Mouse (Mus musculus) neural tube, embryonic 14.5 days (tissue): Measurements from ENCODE around the gene Slc29a2. TPM values are rescaled to one million over a fixed set of nuclear protein-coding genes. Genes with fewer than 3 reads are reported as not detected.
"Not testable (repeated sequence)": the region's sequence is repeated elsewhere in the genome, so short reads cannot be mapped to it uniquely, and the experiment has no call there.

Experiments used
- ATAC-seq: fragments of 200-750 bp; cut with Nextera tagmentation; 2 replicates; pipeline ENCODE4 v1.8.0; 2017; ENCODE audit warnings: low read depth, mild to moderate bottlenecking, moderate TSS enrichment, moderate library complexity
- H3K27ac ChIP-seq: fragments of 300-500 bp; sonication (generic); 2 replicates; pipeline ENCODE4 v1.5.1; 2014; ENCODE audit warnings: low read depth, mild to moderate bottlenecking, control low read depth, low read length, moderate library complexity, mixed read lengths
- H3K27me3 ChIP-seq: fragments of 300-500 bp; sonication (generic); 2 replicates; pipeline ENCODE4 v1.6.1; 2014; ENCODE audit warnings: low read length; ENCODE audit not compliant: control insufficient read depth, insufficient read depth
- H3K36me3 ChIP-seq: fragments of 300-500 bp; sonication (generic); 2 replicates; pipeline ENCODE4 v1.6.1; 2014; ENCODE audit warnings: low read length, mixed read lengths; ENCODE audit not compliant: control insufficient read depth, insufficient read depth
- H3K4me1 ChIP-seq: fragments of 300-500 bp; sonication (generic); 2 replicates; pipeline ENCODE4 v1.6.1; 2014; ENCODE audit warnings: low read length; ENCODE audit not compliant: control insufficient read depth, insufficient read depth
- H3K4me2 ChIP-seq: fragments of 300-500 bp; sonication (generic); 2 replicates; pipeline ENCODE4 v1.6.1; 2014; ENCODE audit warnings: mild to moderate bottlenecking, low read depth, low read length, control low read depth
- H3K4me3 ChIP-seq: fragments of 300-500 bp; sonication (generic); 2 replicates; pipeline ENCODE4 v1.5.1; 2014; ENCODE audit warnings: low read depth, low read length, control low read depth, mixed read lengths
- H3K9ac ChIP-seq: fragments of 300-500 bp; sonication (generic); replicated peaks from 2 replicates; pipeline ENCODE4 v1.6.1; 2014; ENCODE audit warnings: low read depth, mild to moderate bottlenecking, control low read depth, low read length, mixed read lengths
- H3K9me3 ChIP-seq: fragments of 300-500 bp; sonication (generic); 2 replicates; pipeline ENCODE4 v1.6.1; 2016; ENCODE audit warnings: low read length; ENCODE audit not compliant: control insufficient read depth
- WGBS: fragments of 180-500 bp; shearing (Covaris S2); extraction: QIAGEN DNeasy Blood & Tissue Kit; methylation state at CpG from one replicate; pipeline ENCODE4 v1.1.7; 2014; 5-methylcytosine and 5-hydroxymethylcytosine counted together
- polyA plus RNA-seq: library from polyadenylated mRNA; unstranded; fragments of >200 nt; fragmentation: Nextera tagmentation; extraction: Ambion mirVana; gene quantifications from 2 replicates; pipeline ENCODE4 v1.2.1, GENCODE M21; 2014

The Slc29a2 gene
- polyA plus RNA-seq, 1 experiment from 2014 or later, result 12.2 TPM

GRCm38 (mm10) chr19:4994043-4994442, 29.6 kb upstream of the Slc29a2 start:
- 45% methylated on average over 5 of the region's 5 CpGs for WGBS
- Histone ChIP-seq H3K4me1 (peaks cover 18% of the 10 kb centered on the region), H3K9me3 (no peaks in the 10 kb centered on the region), H3K9ac (no peak overlapping the region), H3K27me3 (peaks cover 7% of the 10 kb centered on the region), H3K4me2 (no peak overlapping the region), H3K27ac (no peak overlapping the region), H3K36me3 (no peaks in the 10 kb centered on the region), H3K4me3 (no peak overlapping the region)
- ATAC-seq, result no peak

DNA sequence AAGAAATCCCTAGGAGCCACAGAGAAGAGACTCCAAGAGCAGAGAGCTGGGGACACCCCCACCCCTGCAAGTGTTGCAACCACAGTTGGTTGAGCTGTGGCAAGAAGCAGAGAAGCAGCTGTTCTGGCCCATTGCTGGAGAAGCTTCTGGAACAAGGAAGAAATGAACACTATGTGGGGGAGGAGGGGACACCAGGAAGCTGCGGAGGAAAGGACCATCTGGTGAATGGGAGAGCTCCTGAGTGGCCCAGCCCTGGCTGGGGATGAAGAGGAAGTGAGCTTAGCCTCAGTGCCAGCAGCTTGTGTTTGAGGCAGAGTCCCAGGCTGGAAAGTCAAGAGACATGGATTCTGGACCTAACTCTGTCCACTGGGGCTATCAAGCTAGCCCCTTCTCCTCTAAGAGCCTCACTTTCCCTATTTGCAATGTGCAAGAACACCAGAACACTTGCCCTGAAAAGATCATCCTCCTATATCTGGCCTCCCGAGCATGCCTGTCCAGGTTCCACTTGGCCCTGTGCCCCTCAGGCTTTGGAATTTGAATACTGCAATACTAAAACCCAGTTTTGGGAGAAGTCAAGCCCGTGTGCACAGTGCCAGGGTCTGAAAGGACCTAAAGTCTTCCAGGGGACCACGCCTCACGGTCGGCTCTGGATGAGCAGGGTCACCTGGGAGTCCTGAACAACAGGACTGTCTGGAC, 24.1 kb upstream of the Slc29a2 start:
- H3K9ac ChIP-seq, result no peak overlapping the region

DNA sequence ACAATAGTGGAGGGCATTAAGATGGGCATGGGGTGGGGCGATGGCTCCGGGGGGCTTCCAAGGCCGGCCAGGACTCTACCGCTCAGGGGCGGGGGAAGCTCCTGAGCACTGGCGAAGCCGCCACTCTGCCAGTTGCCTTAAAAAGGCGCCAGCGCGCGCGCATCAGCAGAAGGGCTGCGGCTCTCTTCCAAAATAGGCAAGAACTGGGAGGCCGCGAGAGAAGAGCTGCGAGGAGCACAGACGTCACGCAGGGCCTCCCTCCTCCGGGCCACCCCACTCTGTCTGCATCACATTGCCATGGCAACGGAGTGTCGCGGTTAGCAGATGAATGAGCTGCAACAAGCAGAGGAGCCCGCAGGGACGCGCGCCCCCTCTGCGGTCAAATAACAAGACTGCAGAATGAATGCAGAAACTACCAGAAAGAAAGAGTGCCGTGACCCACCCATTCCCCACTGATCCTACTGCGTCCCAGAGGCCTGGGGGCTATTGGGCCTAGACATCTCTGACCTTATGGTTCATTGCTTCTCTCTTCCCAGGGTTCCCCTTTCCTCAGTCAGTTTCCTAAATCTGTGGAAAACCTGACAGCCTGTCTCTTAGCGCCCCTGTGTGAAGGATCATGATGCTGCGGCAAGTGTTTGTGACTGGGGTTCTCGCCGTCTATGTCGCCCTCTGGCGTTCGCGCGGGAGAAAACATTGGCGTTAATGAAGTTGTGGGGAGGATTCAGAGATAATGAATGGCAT, 21.8 kb upstream of the Slc29a2 start:
- H3K9ac ChIP-seq, result peak overlapping the region; percentile 13
- peak overlapping the region; percentile 50 for H3K4me2 ChIP-seq
- WGBS, result under 1% methylated on average over 39 of the region's 39 CpGs
- peak; percentile 97 for ATAC-seq
- no peaks in the 10 kb centered on the region for H3K36me3 ChIP-seq
- peaks cover 12% of the 10 kb centered on the region; the same call in 1 of the 2 replicates for H3K4me1 ChIP-seq
- no peaks in the 10 kb centered on the region for H3K9me3 ChIP-seq
- H3K4me3 ChIP-seq, result peak overlapping the region; percentile 25
- H3K27ac ChIP-seq, result peak overlapping the region; percentile 88
- no peaks in the 10 kb centered on the region for H3K27me3 ChIP-seq

More for the DNA sequence above, 24.1 kb upstream of the Slc29a2 start:
- WGBS, result 79% methylated on average over 6 of the region's 6 CpGs
- Histone ChIP-seq H3K4me2 (no peak overlapping the region), H3K4me3 (no peak overlapping the region), H3K36me3 (no peaks in the 10 kb centered on the region), H3K27me3 (no peaks in the 10 kb centered on the region), H3K9me3 (no peaks in the 10 kb centered on the region), H3K4me1 (peaks cover 14% of the 10 kb centered on the region; the same call in 1 of the 2 replicates), H3K27ac (no peak overlapping the region)
- ATAC-seq, result no peak

DNA sequence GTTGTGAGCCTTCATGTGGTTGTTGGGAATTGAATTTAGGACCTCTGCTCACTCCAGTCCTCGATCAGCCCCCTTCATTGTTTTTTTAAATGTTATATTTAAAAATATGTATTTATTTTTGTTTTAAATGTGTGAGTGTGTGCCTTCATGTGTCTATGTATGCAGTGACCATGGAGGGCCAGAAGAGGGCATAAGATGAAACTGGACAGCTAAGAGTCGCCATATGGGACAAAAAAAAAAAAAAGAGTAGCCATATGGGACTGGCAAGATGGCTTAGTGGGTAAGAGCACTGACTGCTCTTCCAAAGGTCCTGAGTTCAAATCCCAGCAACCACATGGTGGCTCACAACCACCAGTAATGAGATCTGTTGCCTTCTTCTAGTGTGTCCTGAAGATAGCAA, 20.0 kb upstream of the Slc29a2 start:
- not testable (repeated sequence) for H3K9ac ChIP-seq, H3K9me3 ChIP-seq, H3K4me1 ChIP-seq, ATAC-seq, H3K27ac ChIP-seq, H3K27me3 ChIP-seq, H3K4me2 ChIP-seq, H3K4me3 ChIP-seq, H3K36me3 ChIP-seq
- 52% methylated on average over 2 of the region's 2 CpGs for WGBS

- 69% methylated on average over 4 of the region's 4 CpGs for WGBS
- ATAC-seq, result no peak
Observed at GRCm38 (mm10) chr19:5004925-5005324, 18.7 kb upstream of the Slc29a2 start.

DNA sequence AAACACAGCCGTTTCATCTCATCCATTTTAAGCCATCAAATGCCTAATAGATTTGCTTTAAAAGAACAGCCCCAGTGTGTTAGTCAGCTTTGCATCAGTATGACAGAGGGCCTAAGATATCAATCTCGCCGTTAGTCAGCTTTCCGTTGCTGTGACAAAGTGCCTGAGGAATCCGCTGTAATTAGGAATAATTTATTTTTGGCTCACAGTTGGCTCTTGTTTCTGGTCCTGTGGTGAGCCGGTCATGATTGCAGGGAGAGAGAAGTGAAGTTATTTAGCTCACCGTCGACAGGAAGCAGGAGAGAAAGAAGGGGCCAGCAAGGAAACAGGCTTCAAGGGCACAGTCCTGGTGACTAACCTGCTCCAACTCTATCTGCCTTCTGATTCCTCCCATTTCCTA, 10.5 kb upstream of the Slc29a2 start:
- Histone ChIP-seq H3K4me3 (no peak overlapping the region), H3K9ac (no peak overlapping the region), H3K27ac (no peak overlapping the region), H3K27me3 (no peaks in the 10 kb centered on the region), H3K36me3 (no peaks in the 10 kb centered on the region), H3K9me3 (no peaks in the 10 kb centered on the region), H3K4me2 (no peak overlapping the region), H3K4me1 (no peaks in the 10 kb centered on the region)
- no peak for ATAC-seq
- WGBS, result 69% methylated on average over 8 of the region's 8 CpGs

More at GRCm38 (mm10) chr19:5004925-5005324, 18.7 kb upstream of the Slc29a2 start:
- Histone ChIP-seq H3K4me2 (no peak overlapping the region), H3K4me3 (no peak overlapping the region), H3K9me3 (no peaks in the 10 kb centered on the region), H3K27ac (no peak overlapping the region), H3K4me1 (peaks cover 6% of the 10 kb centered on the region; the same call in 1 of the 2 replicates), H3K9ac (no peak overlapping the region), H3K36me3 (no peaks in the 10 kb centered on the region), H3K27me3 (no peaks in the 10 kb centered on the region)

- 12% methylated on average over 8 of the region's 8 CpGs for WGBS
- H3K4me2 ChIP-seq, result no peak overlapping the region
- ATAC-seq, result no peak
- no peaks in the 10 kb centered on the region for H3K27me3 ChIP-seq
- no peak overlapping the region for H3K27ac ChIP-seq
- H3K36me3 ChIP-seq, result no peaks in the 10 kb centered on the region
- H3K4me3 ChIP-seq, result no peak overlapping the region
- H3K9ac ChIP-seq, result no peak overlapping the region
- H3K4me1 ChIP-seq, result no peaks in the 10 kb centered on the region
- H3K9me3 ChIP-seq, result no peaks in the 10 kb centered on the region
Observed at GRCm38 (mm10) chr19:5014961-5015398, 8.7 kb upstream of the Slc29a2 start.

GRCm38 (mm10) chr19:5016221-5016742, 7.4 kb upstream of the Slc29a2 start:
- H3K4me1 ChIP-seq, result no peaks in the 10 kb centered on the region
- no peaks in the 10 kb centered on the region for H3K27me3 ChIP-seq
- H3K9me3 ChIP-seq, result no peaks in the 10 kb centered on the region
- H3K9ac ChIP-seq, result no peak overlapping the region
- 37% methylated on average over 10 of the region's 10 CpGs for WGBS
- no peak overlapping the region for H3K4me3 ChIP-seq
- no peak overlapping the region for H3K27ac ChIP-seq
- H3K36me3 ChIP-seq, result no peaks in the 10 kb centered on the region
- H3K4me2 ChIP-seq, result no peak overlapping the region
- ATAC-seq, result no peak

- no peaks in the 10 kb centered on the region for H3K4me1 ChIP-seq
- no peak overlapping the region for H3K27ac ChIP-seq
- no peak overlapping the region for H3K4me3 ChIP-seq
- WGBS, result 23% methylated on average over 12 of the region's 12 CpGs
- H3K36me3 ChIP-seq, result no peaks in the 10 kb centered on the region
- H3K27me3 ChIP-seq, result no peaks in the 10 kb centered on the region
- H3K4me2 ChIP-seq, result no peak overlapping the region
- no peaks in the 10 kb centered on the region for H3K9me3 ChIP-seq
- no peak for ATAC-seq
- no peak overlapping the region for H3K9ac ChIP-seq
Observed at GRCm38 (mm10) chr19:5016782-5017181, 6.9 kb upstream of the Slc29a2 start.
